Mouse (Mus musculus) myocyte (in vitro differentiated cells): ENCODE measurements around the gene B230217C12Rik. TPM values are rescaled to one million over a fixed set of nuclear protein-coding genes. Genes with fewer than 3 reads are reported as not detected.
A peak's percentile ranks its signal among the peaks of the same experiment; 100 is the strongest.

Experiments
- H3K27me3 ChIP-seq: one replicate; pipeline ENCODE4 v1.6.1; 2011; ENCODE audit not compliant: control insufficient read depth, insufficient read depth, insufficient read length
- H3K36me3 ChIP-seq: one replicate; pipeline ENCODE4 v1.6.1; 2011; ENCODE audit not compliant: control insufficient read depth, insufficient read depth
- H3K4me2 ChIP-seq: one replicate; pipeline ENCODE4 v1.6.1; 2011; ENCODE audit warnings: low read depth, control low read depth
- H3K4me3 ChIP-seq: one replicate; pipeline ENCODE4 v1.5.1; 2011; ENCODE audit warnings: mild to moderate bottlenecking, control low read depth, moderate library complexity
- H3K79me2 ChIP-seq: one replicate; pipeline ENCODE4 v1.6.1; 2011; ENCODE audit not compliant: control insufficient read depth, insufficient read depth
- H3ac ChIP-seq: one replicate; pipeline ENCODE4 v1.6.1; 2011; ENCODE audit not compliant: control insufficient read depth, insufficient read length
- CEBPB ChIP-seq: IDR thresholded peaks from 2 replicates; pipeline ENCODE4 v1.6.1; 2011; ENCODE audit warnings: mild to moderate bottlenecking, moderate library complexity; ENCODE audit not compliant: poor library complexity, insufficient read depth, severe bottlenecking
- E2F4 ChIP-seq: IDR thresholded peaks from one replicate; pipeline ENCODE4 v1.6.1; 2011; ENCODE audit warnings: mild to moderate bottlenecking, control low read depth, moderate library complexity; ENCODE audit not compliant: insufficient read depth
- MAX ChIP-seq: IDR thresholded peaks from one replicate; pipeline ENCODE4 v1.6.1; 2011; ENCODE audit warnings: low read depth, mild to moderate bottlenecking, control low read depth
- MYOD1 ChIP-seq, 3 experiments: IDR thresholded peaks; one replicate each; pipeline ENCODE4 v1.6.1; 2011; ENCODE audit warnings: control low read depth in 2 of 3, low read depth in 2 of 3, mild to moderate bottlenecking in 2 of 3, moderate library complexity in 1 of 3; ENCODE audit not compliant: insufficient read length in 2 of 3, control insufficient read depth in 1 of 3
- MYOG ChIP-seq, 3 experiments: IDR thresholded peaks; one replicate each; pipeline ENCODE4 v1.6.1; 2011; ENCODE audit warnings: control low read depth in 2 of 3, low read depth in 2 of 3, mild to moderate bottlenecking in 2 of 3; ENCODE audit not compliant: insufficient read length in 2 of 3, control insufficient read depth in 1 of 3, insufficient read depth in 1 of 3
- POLR2A ChIP-seq: IDR thresholded peaks from one replicate; pipeline ENCODE4 v1.6.1; 2011; ENCODE audit warnings: low read depth, mild to moderate bottlenecking, control low read depth, moderate library complexity; ENCODE audit not compliant: insufficient read length
- POLR2AphosphoS2 ChIP-seq: IDR thresholded peaks from one replicate; pipeline ENCODE4 v1.6.1; 2011; ENCODE audit warnings: low read depth, control low read depth; ENCODE audit not compliant: insufficient read length
- REST ChIP-seq: IDR thresholded peaks from one replicate; pipeline ENCODE4 v1.6.1; 2011; ENCODE audit warnings: mild to moderate bottlenecking, control low read depth, moderate library complexity; ENCODE audit not compliant: insufficient read depth, insufficient read length
- SRF ChIP-seq: IDR thresholded peaks from one replicate; pipeline ENCODE4 v1.6.1; 2011; ENCODE audit warnings: low read depth; ENCODE audit not compliant: control insufficient read depth, insufficient read length
- TCF12 ChIP-seq: IDR thresholded peaks from one replicate; pipeline ENCODE4 v1.6.1; 2011; ENCODE audit warnings: mild to moderate bottlenecking, control low read depth; ENCODE audit not compliant: poor library complexity, insufficient read depth, severe bottlenecking
- TCF3 ChIP-seq: IDR thresholded peaks from one replicate; pipeline ENCODE4 v1.6.1; 2011; ENCODE audit warnings: low read depth, control low read depth; ENCODE audit not compliant: insufficient read length
- USF1 ChIP-seq: IDR thresholded peaks from one replicate; pipeline ENCODE4 v1.6.1; 2011; ENCODE audit warnings: low read depth, mild to moderate bottlenecking, control low read depth, moderate library complexity
- polyA plus RNA-seq: library from polyadenylated mRNA; unstranded; fragments of >200 nt; fragmentation: generic; extraction: Trizol; gene quantifications from one replicate; pipeline ENCODE4 v1.2.1, GENCODE M21; 2012; ENCODE audit warnings: missing spikeins

Gene B230217C12Rik
- polyA plus RNA-seq, 1 experiment: 1.9 TPM

DNA sequence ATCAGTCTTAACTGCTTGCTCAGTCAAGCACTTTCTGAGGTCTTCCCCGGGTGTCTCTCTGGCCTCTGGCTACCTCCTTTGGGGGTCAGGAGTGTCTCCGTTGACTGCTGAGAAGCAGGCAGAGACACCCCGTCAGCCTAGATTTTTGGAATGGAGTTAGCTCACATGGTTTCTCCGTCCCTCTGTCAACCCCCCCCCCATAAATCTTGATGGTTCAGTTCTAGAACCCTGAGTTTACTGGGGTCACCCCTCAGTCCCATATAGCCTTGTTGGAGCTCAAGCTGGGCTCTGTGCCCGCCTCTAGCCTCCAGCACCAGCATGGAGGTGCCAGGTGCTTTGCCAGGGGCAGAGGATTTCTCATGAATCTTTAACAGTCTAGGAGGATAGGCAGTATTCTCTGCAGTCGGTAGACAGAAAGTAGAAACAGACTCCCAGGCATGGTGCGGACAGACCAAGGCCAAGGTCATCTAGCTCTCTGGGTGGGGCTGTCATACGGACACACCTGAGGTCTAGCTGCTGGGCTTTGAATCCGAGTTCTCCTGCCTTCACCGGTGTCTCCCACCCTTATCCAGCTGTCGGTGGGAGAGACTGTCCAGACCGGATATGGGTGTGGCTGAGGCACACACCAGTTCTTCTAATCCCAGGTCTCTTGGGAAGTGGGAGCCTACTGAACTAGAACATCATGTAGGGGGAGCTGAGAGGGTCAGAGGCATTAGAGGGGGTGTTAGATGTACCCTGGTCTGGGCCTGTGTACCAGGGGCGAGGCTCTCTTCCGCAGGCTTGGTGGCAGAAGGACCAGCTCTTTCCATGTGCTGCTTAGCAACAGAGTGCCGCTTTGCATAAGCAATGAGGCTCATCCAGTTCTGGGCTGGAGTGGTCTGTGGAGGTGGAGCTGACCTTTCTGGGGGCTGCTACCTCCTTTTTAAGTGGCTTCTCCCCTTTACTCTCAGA is 34.6 kb upstream of the B230217C12Rik start:
- H3K4me3 ChIP-seq: peak overlapping the region; percentile 4
- H3K4me2 ChIP-seq: peak overlapping the region; percentile 81

DNA sequence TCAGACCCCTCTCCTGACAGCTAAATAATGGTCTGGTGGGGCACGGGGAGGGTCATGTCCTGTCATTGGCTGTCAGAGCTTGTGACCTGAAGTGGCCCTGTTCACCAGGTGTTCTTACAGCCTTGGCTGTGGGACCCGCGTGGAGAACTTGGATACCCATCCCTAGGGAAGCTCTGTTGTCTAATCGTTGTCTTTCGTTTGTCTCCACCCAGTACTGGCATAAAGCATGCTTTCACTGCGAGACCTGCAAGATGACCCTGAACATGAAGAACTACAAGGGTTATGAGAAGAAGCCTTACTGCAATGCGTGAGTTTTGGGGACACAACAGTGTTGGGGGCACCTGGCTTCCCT is 34.0 kb upstream of the B230217C12Rik start:
- no peak for TF ChIP-seq MYOD1 (IDR thresholded peaks at IDR 0.05; ENCODE audit: control insufficient read depth in 1 of 3, insufficient read length in 2 of 3, low read depth in 2 of 3)
- no peak for TF ChIP-seq SRF
- TF ChIP-seq TCF3: no peak
- no peak for TF ChIP-seq CEBPB
- TF ChIP-seq TCF12: no peak
- TF ChIP-seq MAX: no peak
- TF ChIP-seq E2F4: no peak
- no peak for TF ChIP-seq REST
- no peak for TF ChIP-seq USF1
- no peak for TF ChIP-seq POLR2AphosphoS2
- no peak for TF ChIP-seq POLR2A
- Histone ChIP-seq H3ac (no peak overlapping the region), H3K36me3 (peaks cover 9% of the 10 kb centered on the region), H3K4me3 (peak overlapping the region; percentile 4), H3K27me3 (no peaks in the 10 kb centered on the region), H3K4me2 (peak overlapping the region; percentile 81), H3K79me2 (peaks cover 92% of the 10 kb centered on the region)

More for the DNA sequence above, 34.6 kb upstream of the B230217C12Rik start:
- no peak overlapping the region for H3ac ChIP-seq
- peaks cover 9% of the 10 kb centered on the region for H3K36me3 ChIP-seq
- H3K27me3 ChIP-seq: no peaks in the 10 kb centered on the region
- TF ChIP-seq MYOD1 (IDR thresholded peaks at IDR 0.05; ENCODE audit: control insufficient read depth in 1 of 3, insufficient read length in 2 of 3, low read depth in 2 of 3) (peak in 2 of 3 experiments; percentile 49 to 51), MYOG (IDR thresholded peaks at IDR 0.05; ENCODE audit: control insufficient read depth in 1 of 3, insufficient read depth in 1 of 3, insufficient read length in 2 of 3, low read depth in 2 of 3) (peak in 1 of 3 experiments; percentile 42), POLR2A (no peak), TCF12 (no peak)
- peaks cover 92% of the 10 kb centered on the region for H3K79me2 ChIP-seq

DNA sequence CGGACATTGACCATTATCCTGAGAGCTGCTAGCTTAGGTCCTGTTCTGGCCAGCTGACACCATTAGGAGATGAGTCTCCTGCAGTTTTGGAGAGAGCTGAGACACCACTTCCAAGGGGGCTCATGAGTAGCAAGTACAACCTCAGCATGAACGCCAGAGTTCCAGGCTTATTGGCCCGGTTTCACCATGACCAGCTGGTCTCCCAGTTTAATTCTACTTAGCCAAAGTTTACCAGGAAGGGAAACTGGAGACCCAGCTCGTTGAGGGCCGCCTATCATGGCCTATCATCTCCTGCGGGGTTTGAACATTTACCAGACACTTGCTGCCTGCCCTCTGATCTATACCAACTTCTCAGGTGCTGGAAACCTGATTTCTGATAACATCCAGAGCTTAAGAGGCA is 33.0 kb upstream of the B230217C12Rik start:
- TF ChIP-seq POLR2A (no peak), POLR2AphosphoS2 (no peak), USF1 (no peak), MYOD1 (IDR thresholded peaks at IDR 0.05; ENCODE audit: control insufficient read depth in 1 of 3, insufficient read length in 2 of 3, low read depth in 2 of 3) (no peak), MAX (no peak), REST (no peak), TCF3 (no peak), CEBPB (no peak), MYOG (IDR thresholded peaks at IDR 0.05; ENCODE audit: control insufficient read depth in 1 of 3, insufficient read depth in 1 of 3, insufficient read length in 2 of 3, low read depth in 2 of 3) (no peak), E2F4 (no peak), TCF12 (no peak), SRF (no peak)
- Histone ChIP-seq H3K4me3 (no peak overlapping the region), H3K27me3 (no peaks in the 10 kb centered on the region), H3K79me2 (peaks cover 91% of the 10 kb centered on the region), H3K4me2 (peak overlapping the region; percentile 38), H3ac (no peak overlapping the region), H3K36me3 (peaks cover 9% of the 10 kb centered on the region)

DNA sequence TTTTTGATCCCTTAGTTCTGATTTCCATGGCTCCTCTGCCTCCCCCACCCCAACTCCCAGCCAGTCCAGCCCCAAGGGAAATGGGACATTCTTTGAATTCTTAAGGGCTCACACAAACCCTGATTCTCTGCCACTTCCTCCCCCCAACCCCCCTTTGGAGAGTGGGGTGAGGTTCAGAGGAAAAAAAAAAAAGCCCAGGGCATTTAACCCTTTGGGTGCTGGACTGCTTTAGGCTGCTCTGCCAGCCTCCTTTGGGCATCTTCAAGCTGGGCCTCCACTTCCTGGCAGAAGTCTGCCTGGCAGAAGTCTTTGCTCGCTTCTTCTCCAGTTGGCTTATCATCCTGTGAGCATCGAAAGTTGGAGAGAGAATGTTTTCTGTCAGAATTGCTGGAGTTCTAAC is 32.5 kb upstream of the B230217C12Rik start:
- H3K79me2 ChIP-seq: peaks cover 91% of the 10 kb centered on the region
- no peaks in the 10 kb centered on the region for H3K27me3 ChIP-seq
- H3K36me3 ChIP-seq: peaks cover 9% of the 10 kb centered on the region
- H3K4me2 ChIP-seq: peak overlapping the region; percentile 38
- no peak for TF ChIP-seq MYOD1 (IDR thresholded peaks at IDR 0.05; ENCODE audit: control insufficient read depth in 1 of 3, insufficient read length in 2 of 3, low read depth in 2 of 3)
- no peak for TF ChIP-seq USF1
- no peak for TF ChIP-seq MAX
- TF ChIP-seq REST: no peak
- no peak for TF ChIP-seq TCF3
- no peak for TF ChIP-seq POLR2A
- TF ChIP-seq POLR2AphosphoS2: no peak
- no peak for TF ChIP-seq CEBPB
- no peak for TF ChIP-seq E2F4
- no peak for TF ChIP-seq SRF
- TF ChIP-seq MYOG (IDR thresholded peaks at IDR 0.05; ENCODE audit: control insufficient read depth in 1 of 3, insufficient read depth in 1 of 3, insufficient read length in 2 of 3, low read depth in 2 of 3): no peak
- no peak for TF ChIP-seq TCF12
- H3K4me3 ChIP-seq: no peak overlapping the region
- H3ac ChIP-seq: no peak overlapping the region
